In the genomic region with DNA sequence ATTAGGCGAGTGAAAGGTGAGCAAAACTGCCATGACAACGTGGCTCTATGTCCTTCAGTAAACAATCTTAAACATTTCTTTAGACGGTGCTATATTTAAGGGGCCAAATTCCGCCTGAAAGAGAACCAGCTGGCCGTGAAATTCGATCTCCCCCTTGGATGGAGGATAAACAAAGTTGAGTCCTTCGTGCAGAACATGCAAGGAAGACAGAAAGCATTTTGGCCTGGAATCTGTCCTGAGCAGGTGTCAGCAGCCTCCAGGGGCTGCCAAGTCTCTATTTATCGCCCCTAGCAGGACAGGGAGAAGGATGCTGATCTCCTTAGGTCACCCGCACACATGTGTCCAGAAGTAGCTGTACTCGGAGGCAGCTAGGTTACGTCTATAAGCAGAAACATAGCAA, we compare ENCODE assay signal across 14 mouse cellular contexts. TPM values are rescaled to one million over a fixed set of nuclear protein-coding genes. Genes with fewer than 3 reads are reported as not detected.
A peak's percentile ranks its signal among the peaks of the same experiment; 100 is the strongest.
DNase-seq lines count a peak whose midpoint lies in the region; ATAC-seq lines count a peak whose summit lies in the region.
"Had no signal": no experiment of that assay in that cellular context is flagged by ENCODE, and none has a peak within 500 bp of the region (broad histone marks: within the 10 kb centered on the region; RNA-seq: fewer than 3 reads in every experiment).

No protein-coding gene starts in this region.

- no peaks in the 10 kb centered on the region for H3K36me3 ChIP-seq in heart, embryonic 11.5 days (ENCODE audit: control insufficient read depth, insufficient read depth, low read length)
- H3K36me3 ChIP-seq in lung, embryonic 15.5 days: no peaks in the 10 kb centered on the region
- no peaks in the 10 kb centered on the region for H3K36me3 ChIP-seq in stomach, embryonic 16.5 days (ENCODE audit: control insufficient read depth, insufficient read depth, low read length)

- ATAC-seq in heart, embryonic 11.5 days (replicated peaks; ENCODE audit: insufficient number of reproducible peaks, low FRiP score, low TSS enrichment): no peak
- ATAC-seq in lung, embryonic 15.5 days (ENCODE audit: borderline replicate concordance, extremely low read depth, low FRiP score, low TSS enrichment): peak; percentile 36; the same call in 1 of the 2 replicates
- ATAC-seq in stomach, embryonic 16.5 days (ENCODE audit: insufficient read depth, low FRiP score): peak; percentile 86

- H3K4me3 ChIP-seq in heart, embryonic 11.5 days (ENCODE audit: low read depth, low read length): no peak overlapping the region
- no peak overlapping the region for H3K4me3 ChIP-seq in lung, embryonic 15.5 days
- H3K4me3 ChIP-seq in stomach, embryonic 16.5 days (replicated peaks; ENCODE audit: low read length): no peak overlapping the region
- H3K4me3 ChIP-seq: left cerebral cortex, adult 2 months had no signal

- peaks cover 14% of the 10 kb centered on the region; the same call in 1 of the 2 replicates for H3K4me1 ChIP-seq in heart, embryonic 11.5 days (ENCODE audit: control insufficient read depth, insufficient read depth, low read length)
- H3K4me1 ChIP-seq in lung, embryonic 15.5 days: peaks cover 23% of the 10 kb centered on the region
- H3K4me1 ChIP-seq in stomach, embryonic 16.5 days (ENCODE audit: control insufficient read depth, insufficient read depth, low read length): 0 out of 2 replicates have a peak, but pooled peaks cover 5% of the 10 kb centered on the region

- intact Hi-C loops in heart, postnatal 36 days (cut with DNase I): no loop called here

- no peaks in the 10 kb centered on the region for H3K27me3 ChIP-seq in heart, embryonic 11.5 days (ENCODE audit: control insufficient read depth, insufficient read depth, low read length)
- H3K27me3 ChIP-seq in lung, embryonic 15.5 days: no peaks in the 10 kb centered on the region
- H3K27me3 ChIP-seq in stomach, embryonic 16.5 days (ENCODE audit: control insufficient read depth, insufficient read depth, low read length): no peaks in the 10 kb centered on the region
- H3K27me3 ChIP-seq: CH12.LX had no signal

- DNase-seq in heart, postnatal 36 days: no peak
- no peak for DNase-seq in lung, postnatal 4 days
- peak; percentile 82 for DNase-seq in forelimb bud, embryonic 11.5 days (ENCODE audit: low read depth, low spot score)
- DNase-seq in frontal cortex, postnatal 25 days (ENCODE audit: low spot score in 2 of 2): no peak
- no peak for DNase-seq in left cerebral cortex, adult 9 months (ENCODE audit: low spot score in 2 of 2)
- DNase-seq: cerebellum, postnatal 10 days; kidney, adult 2 months; lung, adult 2 months; thymus, adult 2 months had no signal

- peak overlapping the region; percentile 13; the same call in 1 of the 2 replicates for H3K27ac ChIP-seq in heart, embryonic 11.5 days (ENCODE audit: low read depth, low read length)
- H3K27ac ChIP-seq in lung, embryonic 15.5 days: peak overlapping the region; percentile 24; the same call in 1 of the 2 replicates
- peak overlapping the region; percentile 55; the same call in 1 of the 2 replicates for H3K27ac ChIP-seq in stomach, embryonic 16.5 days (ENCODE audit: low read length)
- H3K27ac ChIP-seq: left cerebral cortex, adult 2 months had no signal

- 16% methylated on average over 11 of the region's 11 CpGs for whole genome bisulfite sequencing in heart, embryonic 11.5 days (ENCODE audit: insufficient replicate concordance)
- WGBS in lung, embryonic 15.5 days: 8% methylated on average over 11 of the region's 11 CpGs
- 12% methylated on average over 11 of the region's 11 CpGs for WGBS in stomach, embryonic 16.5 days

- no peaks in the 10 kb centered on the region for H3K9me3 ChIP-seq in heart, embryonic 11.5 days (replicated peaks; ENCODE audit: control insufficient read depth, low read length)
- no peaks in the 10 kb centered on the region for H3K9me3 ChIP-seq in lung, embryonic 15.5 days
- no peaks in the 10 kb centered on the region for H3K9me3 ChIP-seq in stomach, embryonic 16.5 days (replicated peaks; ENCODE audit: control insufficient read depth, low read length)

- peak overlapping the region; percentile 25; the same call in 1 of the 2 replicates for H3K4me2 ChIP-seq in heart, embryonic 11.5 days
- H3K4me2 ChIP-seq in lung, embryonic 15.5 days: no peak overlapping the region
- peak overlapping the region; percentile 32; the same call in 1 of the 2 replicates for H3K4me2 ChIP-seq in stomach, embryonic 16.5 days (ENCODE audit: low read depth, low read length)

- H3K9ac ChIP-seq in heart, embryonic 11.5 days (ENCODE audit: low read depth, low read length): no peak overlapping the region
- H3K9ac ChIP-seq in lung, embryonic 15.5 days: no peak overlapping the region
- H3K9ac ChIP-seq in stomach, embryonic 16.5 days (ENCODE audit: low read length): 0 out of 2 replicates have a peak overlapping the region, but pooled peaks have one; percentile 24

RNA-seq across cellular contexts. Expression of gene Casd1, which starts 39.5 kb away (rescaled TPM):
- polyA plus RNA-seq in heart, embryonic 11.5 days (2014; fragmentation: Nextera tagmentation; extraction: Ambion mirVana): 30.2 and 37.2 TPM in 2 replicates
- 10 to 100 TPM; 24.4 to 27.3 TPM for total RNA-seq in heart, postnatal 36 days (2021)
- polyA plus RNA-seq in lung, embryonic 15.5 days (2015; fragmentation: Nextera tagmentation; extraction: Ambion mirVana): 32.4 and 34.3 TPM in 2 replicates
- polyA plus RNA-seq in stomach, embryonic 16.5 days (2015; fragmentation: Nextera tagmentation; extraction: Ambion mirVana): 20.5 and 23.3 TPM in 2 replicates

RNA-seq across cellular contexts. Expression of gene Col1a2, which starts 56.5 kb away (rescaled TPM):
- polyA plus RNA-seq in heart, embryonic 11.5 days (2014; fragmentation: Nextera tagmentation; extraction: Ambion mirVana): 113 and 141 TPM in 2 replicates
- total RNA-seq in heart, postnatal 36 days (2021): 100 to 1,000 TPM; 137 to 156 TPM
- polyA plus RNA-seq in lung, embryonic 15.5 days (2015; fragmentation: Nextera tagmentation; extraction: Ambion mirVana): 726 and 742 TPM in 2 replicates
- 1,169 and 1,212 TPM in 2 replicates for polyA plus RNA-seq in stomach, embryonic 16.5 days (2015; fragmentation: Nextera tagmentation; extraction: Ambion mirVana)
- total RNA-seq: CH12.LX had no signal
